Mouse (Mus musculus) lung, embryonic 16.5 days (tissue): ENCODE data around the gene Papss2. TPM values are rescaled to one million over a fixed set of nuclear protein-coding genes. Genes with fewer than 3 reads are reported as not detected.
"Not testable (repeated sequence)": the region's sequence is repeated elsewhere in the genome, so short reads cannot be mapped to it uniquely, and the experiment has no call there.

Experiments used
- ATAC-seq: fragments of 200-750 bp; cut with Nextera tagmentation; 2 replicates; pipeline ENCODE4 v1.8.0; 2017; ENCODE audit warnings: low read depth, mild to moderate bottlenecking, moderate library complexity
- H3K27ac ChIP-seq: fragments of 300-500 bp; sonication (generic); 2 replicates; pipeline ENCODE4 v1.5.1; 2014; ENCODE audit warnings: mild to moderate bottlenecking, control low read depth, low read length
- H3K27me3 ChIP-seq: fragments of 300-500 bp; sonication (generic); 2 replicates; pipeline ENCODE4 v1.6.1; 2014; ENCODE audit warnings: low read depth, low read length, mixed read lengths; ENCODE audit not compliant: control insufficient read depth, insufficient read depth
- H3K36me3 ChIP-seq: fragments of 300-500 bp; sonication (generic); 2 replicates; pipeline ENCODE4 v1.6.1; 2014; ENCODE audit warnings: low read length; ENCODE audit not compliant: control insufficient read depth, insufficient read depth
- H3K4me1 ChIP-seq: fragments of 300-500 bp; sonication (generic); replicated peaks from 2 replicates; pipeline ENCODE4 v1.6.1; 2014; ENCODE audit warnings: low read length, mixed read lengths; ENCODE audit not compliant: control insufficient read depth, insufficient read depth
- H3K4me2 ChIP-seq: fragments of 300-500 bp; sonication (generic); 2 replicates; pipeline ENCODE4 v1.6.1; 2014; ENCODE audit warnings: low read depth, low read length, control low read depth
- H3K4me3 ChIP-seq: fragments of 300-500 bp; sonication (generic); 2 replicates; pipeline ENCODE4 v1.5.1; 2014; ENCODE audit warnings: mild to moderate bottlenecking, low read length, control low read depth
- H3K9ac ChIP-seq: fragments of 300-500 bp; sonication (generic); 2 replicates; pipeline ENCODE4 v1.6.1; 2014; ENCODE audit warnings: low read length, control low read depth
- H3K9me3 ChIP-seq: fragments of 300-500 bp; sonication (generic); 2 replicates; pipeline ENCODE4 v1.6.1; 2016; ENCODE audit warnings: low read length; ENCODE audit not compliant: control insufficient read depth
- WGBS: fragments of 180-500 bp; shearing (Covaris S2); extraction: QIAGEN DNeasy Blood & Tissue Kit; methylation state at CpG from one replicate; pipeline ENCODE4 v1.1.7; 2014; 5-methylcytosine and 5-hydroxymethylcytosine counted together
- polyA plus RNA-seq: library from polyadenylated mRNA; unstranded; fragments of >200 nt; fragmentation: Nextera tagmentation; extraction: Ambion mirVana; gene quantifications from 2 replicates; pipeline ENCODE4 v1.2.1, GENCODE M21; 2015

The Papss2 gene
- polyA plus RNA-seq, 1 experiment from 2014 or later, result 3.4 TPM

DNA sequence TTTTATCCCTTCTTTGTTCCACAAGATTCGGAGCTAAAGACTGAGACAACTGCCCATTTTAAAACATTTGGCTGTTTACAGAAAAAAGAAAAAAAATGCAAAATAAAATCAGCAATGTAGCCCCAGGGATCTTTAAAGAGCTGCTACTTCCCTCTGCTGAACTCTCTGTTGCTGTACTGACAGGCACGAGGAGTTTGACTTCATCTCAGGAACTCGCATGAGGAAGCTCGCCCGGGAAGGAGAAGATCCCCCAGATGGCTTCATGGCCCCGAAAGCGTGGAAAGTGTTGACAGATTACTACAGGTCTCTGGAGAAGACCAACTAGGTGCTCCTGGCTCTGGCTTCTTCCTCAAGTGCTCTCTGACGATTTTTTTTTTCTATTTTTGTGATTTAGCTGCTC, 69.7 kb downstream of the Papss2 start:
- WGBS, result 77% methylated on average over 8 of the region's 8 CpGs
- no peaks in the 10 kb centered on the region for H3K27me3 ChIP-seq
- no peak overlapping the region for H3K9ac ChIP-seq
- no peaks in the 10 kb centered on the region for H3K4me1 ChIP-seq
- H3K4me2 ChIP-seq, result no peak overlapping the region
- no peaks in the 10 kb centered on the region for H3K9me3 ChIP-seq
- no peak for ATAC-seq
- no peaks in the 10 kb centered on the region; the same call in 1 of the 2 replicates for H3K36me3 ChIP-seq
- H3K27ac ChIP-seq, result no peak overlapping the region
- no peak overlapping the region for H3K4me3 ChIP-seq

DNA sequence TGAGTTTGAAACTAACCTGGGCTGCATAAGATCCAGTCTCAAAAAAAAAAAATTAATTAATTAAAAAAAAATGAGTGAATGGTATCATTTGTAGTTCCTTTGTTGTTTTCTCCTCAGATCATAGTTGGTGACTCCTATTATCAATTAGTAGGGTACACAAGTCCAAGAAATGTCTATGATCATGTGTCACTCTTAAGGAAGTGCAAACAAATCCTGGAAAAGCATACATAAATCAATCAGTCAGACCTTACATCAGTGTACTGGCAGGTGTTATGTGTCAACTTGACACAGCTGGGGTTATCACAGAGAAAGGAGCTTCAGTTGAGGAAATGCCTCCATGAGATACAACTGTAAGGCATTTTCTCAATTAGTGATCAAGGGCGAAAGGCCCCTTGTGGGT, 72.2 kb downstream of the Papss2 start:
- WGBS, result 80% methylated on average over 1 of the region's 1 CpGs
- not testable (repeated sequence) for ATAC-seq, H3K9ac ChIP-seq, H3K36me3 ChIP-seq, H3K4me3 ChIP-seq, H3K4me2 ChIP-seq, H3K9me3 ChIP-seq, H3K4me1 ChIP-seq, H3K27ac ChIP-seq, H3K27me3 ChIP-seq

GRCm38 (mm10) chr19:32675766-32676165, 80.2 kb downstream of the Papss2 start:
- Histone ChIP-seq H3K4me1 (no peaks in the 10 kb centered on the region), H3K9ac (no peak overlapping the region), H3K4me3 (no peak overlapping the region), H3K36me3 (peaks cover 13% of the 10 kb centered on the region), H3K9me3 (no peaks in the 10 kb centered on the region), H3K27me3 (no peaks in the 10 kb centered on the region), H3K27ac (no peak overlapping the region), H3K4me2 (no peak overlapping the region)
- ATAC-seq, result no peak
- WGBS, result 89% methylated on average over 3 of the region's 3 CpGs

DNA sequence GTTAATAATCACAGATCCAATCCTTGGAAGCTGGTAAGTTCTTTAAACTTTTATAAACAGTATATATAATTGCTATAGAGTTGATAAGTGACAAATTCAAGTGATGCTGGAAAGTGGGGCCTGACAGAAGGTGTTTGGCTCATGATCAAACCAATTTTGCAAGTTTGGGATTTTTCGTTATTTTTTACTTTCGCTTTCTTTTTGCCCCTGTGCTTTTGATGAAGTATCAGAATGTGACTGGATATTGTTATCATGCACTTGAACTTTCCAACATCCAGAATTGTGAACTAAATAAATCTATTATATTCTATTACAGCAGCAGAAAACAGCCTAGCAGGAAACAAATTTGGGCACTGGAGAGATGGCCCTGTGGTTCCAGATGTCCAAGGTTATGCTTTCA, 85.3 kb downstream of the Papss2 start:
- WGBS, result 63% methylated on average over 2 of the region's 2 CpGs
- Histone ChIP-seq H3K9me3 (no peaks in the 10 kb centered on the region), H3K9ac (no peak overlapping the region), H3K4me3 (no peak overlapping the region), H3K27me3 (no peaks in the 10 kb centered on the region), H3K4me2 (no peak overlapping the region), H3K36me3 (peaks cover 18% of the 10 kb centered on the region), H3K27ac (no peak overlapping the region), H3K4me1 (no peaks in the 10 kb centered on the region)
- no peak for ATAC-seq

GRCm38 (mm10) chr19:32683081-32683480, 87.5 kb downstream of the Papss2 start:
- Histone ChIP-seq H3K4me3 (no peak overlapping the region), H3K27ac (no peak overlapping the region), H3K9me3 (no peaks in the 10 kb centered on the region), H3K4me2 (no peak overlapping the region), H3K4me1 (no peaks in the 10 kb centered on the region), H3K27me3 (no peaks in the 10 kb centered on the region), H3K36me3 (peaks cover 17% of the 10 kb centered on the region; the same call in 1 of the 2 replicates), H3K9ac (no peak overlapping the region)
- ATAC-seq, result no peak
- WGBS, result 88% methylated on average over 5 of the region's 5 CpGs

- Histone ChIP-seq H3K27ac (no peak overlapping the region), H3K36me3 (peaks cover 14% of the 10 kb centered on the region), H3K9ac (no peak overlapping the region), H3K4me3 (no peak overlapping the region), H3K4me1 (no peaks in the 10 kb centered on the region), H3K9me3 (no peaks in the 10 kb centered on the region), H3K4me2 (no peak overlapping the region), H3K27me3 (no peaks in the 10 kb centered on the region)
- 84% methylated on average over 5 of the region's 5 CpGs for WGBS
- ATAC-seq, result no peak
Measured at GRCm38 (mm10) chr19:32687721-32688120, 92.1 kb downstream of the Papss2 start.

DNA sequence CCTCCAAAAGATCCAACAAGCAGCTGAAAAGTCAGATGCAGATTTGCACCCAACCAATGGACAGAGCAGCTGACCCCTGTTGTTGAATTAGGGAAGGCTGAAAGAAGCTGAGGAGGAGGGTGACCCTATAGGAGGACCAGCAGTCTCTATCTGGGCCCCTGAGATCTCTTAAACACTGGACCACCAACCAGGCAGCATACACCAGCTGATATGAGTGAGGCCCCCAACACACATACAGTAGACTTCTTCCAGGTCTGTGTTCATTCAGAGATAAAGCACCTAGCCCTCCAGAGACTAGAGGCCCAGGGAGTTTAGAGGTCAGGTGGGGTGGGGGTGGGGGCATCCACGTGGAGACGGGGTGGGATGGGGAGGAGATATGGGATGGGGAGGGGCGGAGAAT, 92.6 kb downstream of the Papss2 start:
- not testable (repeated sequence) for ATAC-seq, H3K4me3 ChIP-seq, H3K27ac ChIP-seq, H3K4me2 ChIP-seq, H3K9ac ChIP-seq, H3K4me1 ChIP-seq, H3K9me3 ChIP-seq, H3K27me3 ChIP-seq
- peaks cover 13% of the 10 kb centered on the region for H3K36me3 ChIP-seq
- 65% methylated on average over 3 of the region's 3 CpGs for WGBS

DNA sequence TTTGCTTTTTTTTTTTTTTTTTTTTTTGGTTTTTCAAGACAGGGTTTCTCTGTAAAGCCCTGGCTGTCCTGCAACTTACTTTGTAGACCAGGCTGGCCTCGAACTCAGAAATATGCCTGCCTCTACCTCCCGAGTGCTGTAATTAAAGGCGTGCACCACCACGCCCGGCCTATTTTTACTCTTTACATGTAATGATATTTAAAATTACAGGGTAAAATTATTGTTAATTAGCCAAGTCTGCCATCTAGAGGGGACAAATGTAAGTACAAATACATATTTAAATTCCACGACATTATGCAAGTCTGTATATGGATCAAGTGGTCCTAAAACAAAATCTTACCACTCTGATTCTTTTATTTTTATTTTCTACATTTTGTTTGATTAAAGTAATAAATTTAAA, 94.1 kb downstream of the Papss2 start:
- H3K27me3 ChIP-seq, result no peaks in the 10 kb centered on the region
- no peak overlapping the region for H3K9ac ChIP-seq
- no peak overlapping the region for H3K4me3 ChIP-seq
- no peaks in the 10 kb centered on the region for H3K4me1 ChIP-seq
- no peak for ATAC-seq
- WGBS, result 68% methylated on average over 6 of the region's 6 CpGs
- H3K27ac ChIP-seq, result no peak overlapping the region
- peaks cover 22% of the 10 kb centered on the region for H3K36me3 ChIP-seq
- no peak overlapping the region for H3K4me2 ChIP-seq
- H3K9me3 ChIP-seq, result no peaks in the 10 kb centered on the region

- 94% methylated on average over 2 of the region's 2 CpGs for WGBS
- no peaks in the 10 kb centered on the region for H3K4me1 ChIP-seq
- ATAC-seq, result no peak
- H3K27me3 ChIP-seq, result no peaks in the 10 kb centered on the region
- H3K9ac ChIP-seq, result no peak overlapping the region
- peaks cover 33% of the 10 kb centered on the region for H3K36me3 ChIP-seq
- H3K4me2 ChIP-seq, result no peak overlapping the region
- H3K4me3 ChIP-seq, result no peak overlapping the region
- no peak overlapping the region for H3K27ac ChIP-seq
- no peaks in the 10 kb centered on the region for H3K9me3 ChIP-seq
Measured at GRCm38 (mm10) chr19:32696674-32697073, 101.1 kb downstream of the Papss2 start.

- no peaks in the 10 kb centered on the region for H3K27me3 ChIP-seq
- no peak overlapping the region for H3K27ac ChIP-seq
- H3K9ac ChIP-seq, result no peak overlapping the region
- H3K4me1 ChIP-seq, result no peaks in the 10 kb centered on the region
- H3K4me3 ChIP-seq, result no peak overlapping the region
- no peak for ATAC-seq
- H3K9me3 ChIP-seq, result no peaks in the 10 kb centered on the region
- H3K4me2 ChIP-seq, result no peak overlapping the region
- WGBS, result 75% methylated on average over 3 of the region's 3 CpGs
- peaks cover 14% of the 10 kb centered on the region for H3K36me3 ChIP-seq
Measured at GRCm38 (mm10) chr19:32702191-32702590, 106.6 kb downstream of the Papss2 start.
